Mouse (Mus musculus) testis, adult 2 months (tissue): ENCODE results near the gene Lmbr1. TPM values are rescaled to one million over a fixed set of nuclear protein-coding genes. Genes with fewer than 3 reads are reported as not detected.

ENCODE experiments used
- H3K27ac ChIP-seq: fragments of 200-500 bp; 2 replicates; pipeline ENCODE4 v1.5.1; 2012; ENCODE audit warnings: low read depth, low read length; ENCODE audit not compliant: control insufficient read depth, insufficient read depth
- H3K27me3 ChIP-seq: fragments of 200-500 bp; 2 replicates; pipeline ENCODE4 v1.6.1; 2012; ENCODE audit warnings: mild to moderate bottlenecking, low read length, moderate library complexity; ENCODE audit not compliant: control insufficient read depth, insufficient read depth
- H3K36me3 ChIP-seq: fragments of 200-500 bp; 2 replicates; pipeline ENCODE4 v1.6.1; 2012; ENCODE audit warnings: mild to moderate bottlenecking, low read length; ENCODE audit not compliant: control insufficient read depth, insufficient read depth
- H3K4me1 ChIP-seq: fragments of 200-500 bp; 2 replicates; pipeline ENCODE4 v1.6.1; 2012; ENCODE audit warnings: low read length; ENCODE audit not compliant: control insufficient read depth, insufficient read depth
- H3K4me3 ChIP-seq: fragments of 200-500 bp; 2 replicates; pipeline ENCODE4 v1.5.1; 2012; ENCODE audit warnings: low read depth, mild to moderate bottlenecking, low read length, moderate library complexity, mixed read lengths; ENCODE audit not compliant: control insufficient read depth
- CTCF ChIP-seq: fragments of 200-500 bp; IDR thresholded peaks from 2 replicates; pipeline ENCODE4 v1.5.1; 2012; ENCODE audit warnings: low read depth, mild to moderate bottlenecking, inconsistent platforms, low read length, moderate library complexity; ENCODE audit not compliant: control insufficient read depth, insufficient read depth, insufficient replicate concordance
- POLR2A ChIP-seq: fragments of 200-500 bp; IDR thresholded peaks from 2 replicates; pipeline ENCODE4 v1.6.1; 2012; ENCODE audit warnings: low read depth, mild to moderate bottlenecking, inconsistent platforms, low read length, moderate library complexity; ENCODE audit not compliant: control insufficient read depth
- polyA plus RNA-seq: library from polyadenylated mRNA; depleted of rRNA; stranded (reverse); fragments of >200 nt; gene quantifications from 2 replicates; pipeline ENCODE4 v1.2.3, GENCODE M21; 2012

The Lmbr1 gene
- polyA plus RNA-seq, 1 experiment, result 20.6 TPM

DNA sequence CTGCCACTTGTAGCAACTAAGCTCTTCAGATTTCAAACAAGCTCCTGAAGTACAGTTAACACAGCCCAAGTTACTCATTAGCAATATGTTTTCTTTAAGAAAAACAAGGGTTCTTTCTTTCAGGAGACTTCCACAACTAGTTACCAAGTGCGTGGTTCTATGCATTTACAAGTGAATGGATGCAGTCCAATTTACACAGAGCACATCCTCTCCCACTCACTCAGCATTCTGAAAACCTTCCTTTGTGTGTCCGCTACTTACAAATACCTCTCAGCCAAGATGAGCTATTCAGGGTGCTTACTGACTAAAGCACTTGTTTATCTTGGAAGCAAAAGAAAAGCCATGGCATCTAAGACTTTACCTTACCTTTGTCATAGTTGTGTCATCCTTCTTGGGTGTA, 124.3 kb downstream of the Lmbr1 start:
- TF ChIP-seq CTCF, result no peak
- no peak for TF ChIP-seq POLR2A
- no peaks in the 10 kb centered on the region for H3K36me3 ChIP-seq
- H3K4me3 ChIP-seq, result no peak overlapping the region
- no peaks in the 10 kb centered on the region for H3K27me3 ChIP-seq
- no peak overlapping the region for H3K27ac ChIP-seq
- H3K4me1 ChIP-seq, result no peaks in the 10 kb centered on the region

DNA sequence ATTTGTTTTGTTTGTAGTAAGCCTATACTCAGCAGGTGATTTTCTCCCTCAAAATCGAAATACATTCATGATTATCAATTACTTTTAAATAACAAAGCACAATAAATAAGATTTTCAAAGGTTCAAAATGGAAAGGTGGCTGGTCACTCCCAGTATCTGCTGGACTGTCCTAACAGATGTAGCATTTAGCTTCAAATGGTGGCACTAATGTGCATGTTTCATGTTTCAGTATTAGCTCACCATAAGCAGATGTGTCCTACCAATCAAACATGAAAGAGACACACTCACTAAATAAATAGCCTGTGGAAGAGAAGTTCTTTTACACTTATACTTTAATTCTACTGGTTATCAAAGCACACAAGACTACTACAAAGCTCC, 126.7 kb downstream of the Lmbr1 start:
- Histone ChIP-seq H3K4me3 (no peak overlapping the region), H3K27ac (no peak overlapping the region), H3K27me3 (no peaks in the 10 kb centered on the region), H3K36me3 (no peaks in the 10 kb centered on the region), H3K4me1 (no peaks in the 10 kb centered on the region)
- TF ChIP-seq CTCF (no peak), POLR2A (no peak)

DNA sequence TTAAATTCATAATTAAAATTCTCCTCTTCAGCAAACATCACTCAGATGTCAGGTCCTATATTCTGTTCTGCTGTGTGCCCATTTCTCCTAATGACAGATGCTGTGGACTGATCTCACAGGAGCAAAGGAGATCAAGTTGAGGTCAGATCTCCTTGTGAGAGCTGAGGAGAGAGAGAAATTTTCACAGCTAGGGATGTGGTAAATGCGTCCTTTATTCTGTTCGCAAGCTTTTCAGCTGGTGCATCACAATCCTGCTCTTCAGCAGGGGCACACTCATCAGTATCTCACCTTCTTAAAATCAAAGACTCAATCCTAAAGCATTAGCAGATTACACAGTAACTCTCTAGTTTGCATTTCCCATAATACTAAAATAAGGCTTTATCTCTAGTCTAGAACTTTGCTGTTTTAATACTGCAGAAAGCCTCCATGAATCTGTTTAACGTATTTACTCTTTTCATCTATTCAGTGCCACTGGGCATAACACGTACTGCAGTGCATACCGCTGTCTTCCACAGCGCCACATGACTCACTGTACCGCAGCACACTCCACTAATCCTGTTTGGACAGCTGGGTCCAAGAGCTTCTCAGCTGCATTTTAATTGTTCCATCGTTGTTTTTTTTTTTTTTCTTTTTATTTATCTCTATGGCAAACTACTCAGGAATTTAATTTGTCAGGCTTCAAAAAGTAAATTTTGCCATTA, 127.2 kb downstream of the Lmbr1 start:
- H3K4me3 ChIP-seq, result no peak overlapping the region
- TF ChIP-seq CTCF, result no peak
- TF ChIP-seq POLR2A, result no peak
- H3K36me3 ChIP-seq, result no peaks in the 10 kb centered on the region
- H3K27ac ChIP-seq, result no peak overlapping the region
- H3K27me3 ChIP-seq, result no peaks in the 10 kb centered on the region
- no peaks in the 10 kb centered on the region for H3K4me1 ChIP-seq

DNA sequence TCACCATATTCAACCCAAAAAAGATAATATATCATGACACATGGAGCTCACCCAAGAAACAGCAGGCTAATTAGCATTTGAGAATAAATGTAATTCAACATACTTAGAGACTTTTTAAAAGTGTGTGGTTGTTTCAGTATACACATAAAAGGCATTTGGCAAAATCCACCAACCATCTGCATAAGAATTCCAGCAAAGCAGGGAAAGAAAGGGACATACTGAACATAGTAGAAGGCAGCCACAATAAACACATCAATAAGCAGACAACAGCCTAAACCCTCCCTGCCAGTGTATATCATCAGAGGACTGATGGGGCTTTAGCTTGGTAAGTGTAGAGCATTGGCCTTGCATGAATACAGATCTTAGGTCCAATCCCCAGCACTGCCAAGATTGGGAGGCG, 133.4 kb downstream of the Lmbr1 start:
- Histone ChIP-seq H3K4me1 (no peaks in the 10 kb centered on the region), H3K4me3 (no peak overlapping the region), H3K36me3 (no peaks in the 10 kb centered on the region), H3K27ac (no peak overlapping the region), H3K27me3 (no peaks in the 10 kb centered on the region)
- TF ChIP-seq POLR2A (no peak), CTCF (no peak)

DNA sequence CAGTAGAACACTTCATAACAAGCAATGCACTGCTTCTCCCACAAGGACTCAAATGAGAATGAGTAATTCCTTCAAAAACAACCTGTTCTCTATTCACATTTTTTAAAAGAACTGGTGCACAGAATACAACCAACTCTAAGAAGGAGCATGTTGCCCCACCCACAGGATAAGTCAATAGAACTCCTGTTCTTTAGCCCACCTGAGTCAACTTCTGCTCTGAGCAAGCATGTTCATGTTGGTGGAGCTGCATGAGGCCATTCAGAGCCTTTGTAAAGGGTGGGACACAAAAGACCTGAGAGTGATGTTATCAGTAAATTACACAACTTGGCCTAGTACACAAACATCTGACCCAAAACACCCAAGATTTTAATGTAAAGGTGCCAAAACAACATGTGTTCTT, 139.8 kb downstream of the Lmbr1 start:
- no peaks in the 10 kb centered on the region for H3K27me3 ChIP-seq
- no peaks in the 10 kb centered on the region for H3K36me3 ChIP-seq
- H3K4me3 ChIP-seq, result no peak overlapping the region
- no peak overlapping the region for H3K27ac ChIP-seq
- no peak for TF ChIP-seq CTCF
- no peak for TF ChIP-seq POLR2A
- H3K4me1 ChIP-seq, result no peaks in the 10 kb centered on the region

DNA sequence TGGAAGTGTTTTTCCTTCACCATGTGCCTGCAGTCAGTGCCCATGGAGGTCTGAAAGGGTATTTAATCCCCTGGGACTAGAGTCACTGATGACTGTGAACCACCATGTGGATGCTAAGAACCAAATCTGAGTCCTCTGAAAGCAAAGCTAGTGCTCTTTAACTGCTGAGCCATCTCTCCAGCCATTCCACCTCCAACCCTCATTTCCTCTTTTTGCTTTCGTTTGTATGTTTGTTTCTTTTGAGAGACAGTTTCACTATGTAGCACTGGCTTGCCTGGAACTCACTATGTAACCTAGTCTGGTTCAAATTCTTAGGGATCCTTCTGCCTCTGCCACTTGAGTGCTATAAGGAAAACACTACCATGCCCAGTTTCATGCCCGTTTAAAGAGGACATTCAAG, 147.7 kb downstream of the Lmbr1 start:
- Histone ChIP-seq H3K4me1 (no peaks in the 10 kb centered on the region), H3K36me3 (no peaks in the 10 kb centered on the region), H3K27me3 (no peaks in the 10 kb centered on the region), H3K4me3 (no peak overlapping the region), H3K27ac (no peak overlapping the region)
- no peak for TF ChIP-seq POLR2A
- TF ChIP-seq CTCF, result no peak

DNA sequence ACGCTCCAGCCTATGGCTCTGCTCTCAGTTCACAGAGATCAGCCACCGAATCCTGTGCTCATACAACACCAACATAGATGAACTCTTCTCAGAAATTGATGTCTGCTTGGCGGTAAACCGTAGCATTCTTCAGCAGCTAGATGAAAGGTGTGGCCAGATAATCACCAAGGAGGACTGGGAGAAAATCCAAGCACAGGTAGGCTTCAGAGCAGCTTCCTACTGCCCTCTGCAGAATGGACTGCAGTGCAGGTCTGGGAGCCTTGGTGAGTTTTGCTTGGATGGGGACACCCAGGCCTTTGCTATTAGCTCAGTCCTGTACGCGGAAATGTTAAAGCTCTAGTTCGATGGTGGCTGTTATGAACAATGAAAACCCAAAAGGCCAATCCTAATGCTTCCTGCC, 154.1 kb downstream of the Lmbr1 start:
- Histone ChIP-seq H3K4me3 (no peak overlapping the region), H3K4me1 (no peaks in the 10 kb centered on the region), H3K27me3 (no peaks in the 10 kb centered on the region), H3K27ac (no peak overlapping the region), H3K36me3 (no peaks in the 10 kb centered on the region)
- TF ChIP-seq POLR2A (no peak), CTCF (no peak)

DNA sequence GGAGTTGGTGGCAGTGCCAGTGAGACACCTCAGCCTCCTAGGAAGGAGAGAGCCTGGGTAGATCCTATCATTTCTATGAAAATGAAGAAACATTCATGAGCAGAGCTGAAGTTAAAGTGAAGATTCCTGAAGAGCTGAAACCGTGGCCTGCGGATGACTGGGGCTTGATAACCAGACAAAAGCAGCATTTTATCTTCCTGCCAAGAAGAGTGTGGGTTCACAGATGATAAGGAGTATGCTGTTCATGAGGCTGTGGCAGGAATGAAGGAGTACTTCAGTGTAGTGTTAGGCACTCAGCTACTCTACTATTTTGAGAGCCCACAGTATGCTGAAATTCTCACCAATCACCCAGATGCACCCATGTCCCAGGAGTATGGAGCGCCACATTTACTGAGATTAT, 160.2 kb downstream of the Lmbr1 start:
- TF ChIP-seq POLR2A, result no peak
- TF ChIP-seq CTCF, result no peak
- H3K36me3 ChIP-seq, result no peaks in the 10 kb centered on the region
- no peaks in the 10 kb centered on the region for H3K4me1 ChIP-seq
- no peaks in the 10 kb centered on the region for H3K27me3 ChIP-seq
- no peak overlapping the region for H3K4me3 ChIP-seq
- no peak overlapping the region for H3K27ac ChIP-seq
